Mouse (Mus musculus) bone marrow, adult 2 months (tissue): ENCODE measurements around the gene Ednrb. TPM values are rescaled to one million over a fixed set of nuclear protein-coding genes. Genes with fewer than 3 reads are reported as not detected.

Experiments used
- H3K27ac ChIP-seq: fragments of 200-500 bp; 2 replicates; pipeline ENCODE4 v1.5.1; 2012; ENCODE audit warnings: low read depth, mild to moderate bottlenecking, control low read depth, inconsistent platforms, low read length; ENCODE audit not compliant: control insufficient read depth, poor library complexity, insufficient read depth
- H3K4me1 ChIP-seq: fragments of 200-500 bp; 2 replicates; pipeline ENCODE4 v1.6.1; 2011; ENCODE audit warnings: low read length; ENCODE audit not compliant: control insufficient read depth, insufficient read depth
- H3K4me3 ChIP-seq: fragments of 200-500 bp; replicated peaks from 2 replicates; pipeline ENCODE3; 2011; ENCODE audit warnings: mild to moderate bottlenecking, low read depth, low read length, control low read depth; ENCODE audit not compliant: control insufficient read depth
- CTCF ChIP-seq: fragments of 200-500 bp; IDR thresholded peaks from 2 replicates; pipeline ENCODE4 v1.5.1; 2011; ENCODE audit warnings: low read length, control low read depth; ENCODE audit not compliant: control insufficient read depth, insufficient read depth
- POLR2A ChIP-seq: fragments of 200-500 bp; IDR thresholded peaks from 2 replicates; pipeline ENCODE4 v1.6.1; 2011; ENCODE audit warnings: low read depth, mild to moderate bottlenecking, control low read depth, low read length, borderline replicate concordance; ENCODE audit not compliant: control insufficient read depth
- WGBS: fragments of 180-500 bp; shearing (Covaris S2); methylation state at CpG from one replicate; pipeline ENCODE4 v1.1.7; 2018; 5-methylcytosine and 5-hydroxymethylcytosine counted together
- polyA plus RNA-seq: library from polyadenylated mRNA; stranded (reverse); fragments of >200 nt; gene quantifications from 2 replicates; pipeline ENCODE4 v1.2.4, GENCODE M21; 2011; ENCODE audit warnings: low replicate concordance; ENCODE audit not compliant: missing spikeins, insufficient read depth, insufficient read length

Ednrb gene
- polyA plus RNA-seq, 1 experiment = 0.72 TPM

GRCm38 (mm10) chr14:103834589-103834988 is 9.6 kb downstream of the Ednrb start:
- Histone ChIP-seq H3K27ac (no peak overlapping the region), H3K4me3 (no peak overlapping the region), H3K4me1 (no peaks in the 10 kb centered on the region)
- WGBS = 36% methylated on average over 7 of the region's 7 CpGs
- TF ChIP-seq POLR2A = no peak
- TF ChIP-seq CTCF = no peak

DNA sequence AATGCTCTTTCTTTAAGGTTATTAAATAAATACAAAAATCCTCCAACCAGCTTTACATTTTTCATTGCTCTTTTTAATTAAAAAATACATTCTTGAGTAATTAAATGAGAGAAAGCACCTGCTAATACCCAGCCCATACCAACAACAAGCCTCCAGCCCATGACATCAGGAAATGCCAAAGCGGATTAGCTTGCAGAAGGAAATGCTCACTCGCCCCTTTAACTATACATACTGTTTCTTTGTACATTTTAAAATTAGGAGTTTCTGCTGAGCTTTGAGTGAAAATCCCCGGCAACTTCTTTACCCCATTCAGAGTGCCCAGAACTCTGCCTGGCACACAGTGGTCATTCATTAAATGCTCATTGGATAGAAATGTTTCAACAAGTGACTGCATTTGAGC is 10.1 kb downstream of the Ednrb start:
- no peak overlapping the region for H3K27ac ChIP-seq
- no peak for TF ChIP-seq POLR2A
- no peak for TF ChIP-seq CTCF
- WGBS = 70% methylated on average over 3 of the region's 3 CpGs
- no peak overlapping the region for H3K4me3 ChIP-seq
- no peaks in the 10 kb centered on the region for H3K4me1 ChIP-seq

GRCm38 (mm10) chr14:103832472-103832871 is 11.7 kb downstream of the Ednrb start:
- no peak for TF ChIP-seq POLR2A
- TF ChIP-seq CTCF = no peak
- H3K4me1 ChIP-seq = no peaks in the 10 kb centered on the region
- H3K4me3 ChIP-seq = no peak overlapping the region
- H3K27ac ChIP-seq = no peak overlapping the region
- 85% methylated on average over 4 of the region's 4 CpGs for WGBS

DNA sequence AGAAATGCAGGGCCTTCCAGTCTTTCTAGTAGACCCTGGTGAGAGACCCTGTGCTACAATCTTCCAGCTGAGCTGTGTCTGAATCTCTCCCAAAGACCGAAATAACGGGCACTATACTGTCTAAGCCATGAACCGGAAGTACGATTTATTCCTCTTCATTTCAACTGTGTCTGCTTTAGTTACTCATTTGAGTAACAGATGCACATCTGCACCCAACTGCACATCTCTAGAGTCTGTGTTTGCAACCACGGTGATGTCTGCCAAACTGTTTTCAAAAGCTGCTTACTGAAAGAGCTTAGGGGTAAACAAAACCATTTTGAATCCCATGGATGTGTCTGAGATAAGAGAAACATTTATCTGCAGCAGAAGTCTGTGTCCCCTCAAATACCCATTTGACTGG is 13.2 kb downstream of the Ednrb start:
- H3K4me1 ChIP-seq = no peaks in the 10 kb centered on the region
- TF ChIP-seq POLR2A (no peak), CTCF (no peak)
- no peak overlapping the region for H3K4me3 ChIP-seq
- 80% methylated on average over 5 of the region's 5 CpGs for whole genome bisulfite sequencing
- no peak overlapping the region for H3K27ac ChIP-seq

DNA sequence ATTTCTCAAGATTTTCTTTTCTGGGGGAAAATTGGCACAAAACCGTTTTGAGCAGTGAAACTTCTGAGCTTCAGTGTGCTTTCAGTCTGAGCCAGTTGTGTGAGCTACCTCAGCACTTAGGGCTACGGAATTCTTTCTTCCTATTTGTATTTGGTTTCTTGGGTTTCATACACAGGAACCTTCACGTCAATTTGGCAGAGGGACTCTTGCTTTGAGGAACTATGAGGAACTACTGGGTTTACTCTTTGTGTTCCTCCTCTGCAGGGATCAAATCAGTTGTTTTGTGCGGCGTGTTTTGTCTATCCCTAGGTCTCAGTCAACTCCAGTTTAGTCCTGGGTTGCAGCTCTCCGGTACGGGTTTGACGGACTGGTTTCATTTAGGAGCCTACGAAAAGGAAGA is 17.9 kb downstream of the Ednrb start:
- TF ChIP-seq CTCF (no peak), POLR2A (no peak)
- 19% methylated on average over 9 of the region's 9 CpGs for WGBS
- no peaks in the 10 kb centered on the region for H3K4me1 ChIP-seq
- no peak overlapping the region for H3K27ac ChIP-seq
- no peak overlapping the region for H3K4me3 ChIP-seq

DNA sequence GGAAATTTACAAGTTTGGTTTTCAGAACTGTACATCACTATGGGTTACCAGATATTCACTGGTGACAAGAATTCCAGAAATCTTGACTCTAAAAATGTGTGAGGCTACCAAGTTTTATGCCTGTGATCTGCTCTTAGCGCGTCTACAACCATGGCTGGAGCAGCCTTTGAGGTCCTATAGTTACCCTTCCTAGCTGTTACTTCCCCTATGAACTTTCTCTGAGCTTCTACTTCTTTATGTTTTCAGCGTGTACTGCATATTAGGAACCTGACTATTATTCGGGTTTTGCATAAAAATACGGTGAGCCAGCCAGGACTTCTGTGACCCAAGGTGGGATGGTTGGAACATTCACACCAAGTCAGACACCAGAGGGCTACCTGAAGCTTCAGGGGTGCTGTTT is 18.3 kb downstream of the Ednrb start:
- Histone ChIP-seq H3K4me1 (no peaks in the 10 kb centered on the region), H3K4me3 (no peak overlapping the region), H3K27ac (no peak overlapping the region)
- no peak for TF ChIP-seq CTCF
- TF ChIP-seq POLR2A = no peak
- 53% methylated on average over 5 of the region's 5 CpGs for WGBS

- no peak overlapping the region for H3K4me3 ChIP-seq
- H3K27ac ChIP-seq = no peak overlapping the region
- 41% methylated on average over 7 of the region's 7 CpGs for WGBS
- no peak for TF ChIP-seq CTCF
- no peak for TF ChIP-seq POLR2A
- no peaks in the 10 kb centered on the region for H3K4me1 ChIP-seq
Measured at GRCm38 (mm10) chr14:103823501-103823900, 20.7 kb downstream of the Ednrb start.

- WGBS = 39% methylated on average over 1 of the region's 1 CpGs
- H3K4me3 ChIP-seq = no peak overlapping the region
- H3K4me1 ChIP-seq = no peaks in the 10 kb centered on the region
- no peak overlapping the region for H3K27ac ChIP-seq
- no peak for TF ChIP-seq CTCF
- no peak for TF ChIP-seq POLR2A
Measured at GRCm38 (mm10) chr14:103822590-103822989, 21.6 kb downstream of the Ednrb start.

DNA sequence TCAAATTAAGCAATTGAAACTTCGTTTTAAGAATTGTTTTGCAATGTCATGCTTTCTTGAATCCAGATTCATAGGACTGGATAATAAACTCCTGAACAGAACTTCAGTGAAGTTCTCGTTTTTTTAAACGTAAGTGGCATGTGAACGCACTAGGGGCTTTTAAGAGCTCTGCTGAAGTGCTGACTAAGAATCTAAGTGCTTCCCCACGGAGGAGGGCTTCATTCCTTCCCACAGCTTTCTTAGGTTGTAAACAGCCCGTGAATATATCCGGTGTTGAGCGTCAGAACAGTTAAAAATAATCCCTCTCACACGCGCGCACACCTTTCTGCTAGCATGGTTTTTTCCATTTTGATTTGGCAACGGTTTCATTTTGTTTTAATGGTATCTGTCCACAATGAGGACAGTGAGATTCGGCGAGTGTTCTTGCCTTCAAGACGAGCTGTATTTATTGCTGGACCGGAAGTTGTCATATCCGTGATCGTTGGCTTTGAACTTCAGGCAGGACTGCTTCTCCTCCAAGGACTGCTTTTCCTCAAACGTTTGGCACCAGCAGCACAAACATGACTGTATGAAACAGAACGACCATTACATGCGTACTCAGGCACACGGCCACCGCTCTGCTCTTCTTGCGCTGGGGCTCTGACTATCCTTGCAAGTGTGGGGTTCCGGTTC is 27.4 kb downstream of the Ednrb start:
- Histone ChIP-seq H3K4me3 (no peak overlapping the region), H3K4me1 (no peaks in the 10 kb centered on the region; the same call in 1 of the 2 replicates), H3K27ac (no peak overlapping the region)
- TF ChIP-seq CTCF = no peak
- no peak for TF ChIP-seq POLR2A
- 32% methylated on average over 25 of the region's 25 CpGs for WGBS

DNA sequence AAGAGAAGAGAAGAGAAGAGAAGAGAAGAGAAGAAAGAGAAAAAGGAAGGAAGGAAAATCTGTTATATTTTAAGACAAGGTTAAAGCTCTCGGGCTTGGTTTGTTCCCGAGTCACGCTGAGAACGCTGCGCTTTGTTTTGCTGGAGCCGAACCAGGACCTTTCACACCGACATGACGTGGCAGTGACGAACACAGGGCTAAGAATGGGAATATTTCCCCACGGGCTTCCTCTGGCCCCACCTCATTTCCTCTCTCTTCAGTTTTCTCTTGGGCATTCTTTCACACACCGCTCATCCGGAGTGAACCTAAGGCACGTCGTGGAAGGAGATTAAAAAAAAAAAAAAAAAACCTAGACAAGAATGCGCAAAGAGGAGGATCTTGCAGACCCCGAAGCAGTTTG is 28.7 kb downstream of the Ednrb start:
- WGBS = 5% methylated on average over 16 of the region's 16 CpGs
- H3K4me1 ChIP-seq = no peaks in the 10 kb centered on the region; the same call in 1 of the 2 replicates
- TF ChIP-seq CTCF = no peak
- TF ChIP-seq POLR2A = no peak
- H3K4me3 ChIP-seq = no peak overlapping the region
- no peak overlapping the region for H3K27ac ChIP-seq
